Mouse (Mus musculus) heart, embryonic 11.5 days (tissue): ENCODE measurements around the gene Bcl2l1. TPM values are rescaled to one million over a fixed set of nuclear protein-coding genes. Genes with fewer than 3 reads are reported as not detected.

ENCODE experiments used
- ATAC-seq: fragments of 200-750 bp; cut with Nextera tagmentation; replicated peaks from 2 replicates; pipeline ENCODE4 v1.8.0; 2017; ENCODE audit warnings: moderate library complexity; ENCODE audit not compliant: insufficient number of reproducible peaks, low FRiP score, low TSS enrichment
- H3K27ac ChIP-seq: fragments of 300-500 bp; sonication (generic); 2 replicates; pipeline ENCODE4 v1.5.1; 2014; ENCODE audit warnings: mild to moderate bottlenecking, low read depth, low read length
- H3K27me3 ChIP-seq: fragments of 300-500 bp; sonication (generic); 2 replicates; pipeline ENCODE4 v1.6.1; 2014; ENCODE audit warnings: mild to moderate bottlenecking, low read length, mixed read lengths; ENCODE audit not compliant: control insufficient read depth, insufficient read depth
- H3K36me3 ChIP-seq: fragments of 300-500 bp; sonication (generic); 2 replicates; pipeline ENCODE4 v1.6.1; 2014; ENCODE audit warnings: mild to moderate bottlenecking, low read length, moderate library complexity, mixed read lengths; ENCODE audit not compliant: control insufficient read depth, insufficient read depth
- H3K4me1 ChIP-seq: fragments of 300-500 bp; sonication (generic); 2 replicates; pipeline ENCODE4 v1.6.1; 2014; ENCODE audit warnings: low read length; ENCODE audit not compliant: control insufficient read depth, insufficient read depth
- H3K4me2 ChIP-seq: fragments of 300-500 bp; sonication (generic); 2 replicates; pipeline ENCODE4 v1.6.1; 2014; ENCODE audit warnings: mild to moderate bottlenecking, moderate library complexity
- H3K4me3 ChIP-seq: fragments of 300-500 bp; sonication (generic); 2 replicates; pipeline ENCODE4 v1.5.1; 2014; ENCODE audit warnings: low read depth, low read length
- H3K9ac ChIP-seq: fragments of 300-500 bp; sonication (generic); 2 replicates; pipeline ENCODE4 v1.6.1; 2014; ENCODE audit warnings: mild to moderate bottlenecking, low read depth, low read length, moderate library complexity
- H3K9me3 ChIP-seq: fragments of 300-500 bp; sonication (generic); replicated peaks from 2 replicates; pipeline ENCODE4 v1.6.1; 2016; ENCODE audit warnings: low read length; ENCODE audit not compliant: control insufficient read depth
- WGBS: fragments of 180-500 bp; shearing (Covaris S2); extraction: QIAGEN DNeasy Blood & Tissue Kit; methylation state at CpG from one replicate; pipeline ENCODE4 v1.1.7; 2014; ENCODE audit not compliant: insufficient replicate concordance; 5-methylcytosine and 5-hydroxymethylcytosine counted together
- polyA plus RNA-seq: library from polyadenylated mRNA; unstranded; fragments of >200 nt; fragmentation: Nextera tagmentation; extraction: Ambion mirVana; gene quantifications from 2 replicates; pipeline ENCODE4 v1.2.1, GENCODE M21; 2014

Bcl2l1 gene
- polyA plus RNA-seq, 1 experiment from 2014 or later = 69.8 TPM

DNA sequence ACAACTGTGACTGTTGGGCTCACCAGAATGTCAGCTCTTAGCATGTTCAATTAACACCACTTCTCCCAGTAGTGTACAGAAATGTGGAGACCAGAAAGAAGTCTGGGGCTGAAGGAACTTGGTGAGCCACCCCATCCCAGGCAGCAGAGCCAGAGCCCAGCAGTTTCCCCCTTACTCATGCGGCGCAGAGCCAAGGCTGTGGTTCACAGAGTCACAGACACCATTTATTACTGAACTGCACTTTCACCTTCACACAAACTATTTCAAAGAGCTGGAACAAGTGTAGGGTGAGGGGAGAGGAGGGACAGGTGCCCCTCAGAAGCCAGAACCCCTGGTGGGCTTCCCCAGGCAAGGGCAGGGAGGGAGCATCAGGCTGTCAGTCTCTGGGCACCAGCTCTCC, 51.1 kb downstream of the Bcl2l1 start:
- peaks cover 23% of the 10 kb centered on the region for H3K4me1 ChIP-seq
- 100% methylated on average over 2 of the region's 2 CpGs for WGBS

DNA sequence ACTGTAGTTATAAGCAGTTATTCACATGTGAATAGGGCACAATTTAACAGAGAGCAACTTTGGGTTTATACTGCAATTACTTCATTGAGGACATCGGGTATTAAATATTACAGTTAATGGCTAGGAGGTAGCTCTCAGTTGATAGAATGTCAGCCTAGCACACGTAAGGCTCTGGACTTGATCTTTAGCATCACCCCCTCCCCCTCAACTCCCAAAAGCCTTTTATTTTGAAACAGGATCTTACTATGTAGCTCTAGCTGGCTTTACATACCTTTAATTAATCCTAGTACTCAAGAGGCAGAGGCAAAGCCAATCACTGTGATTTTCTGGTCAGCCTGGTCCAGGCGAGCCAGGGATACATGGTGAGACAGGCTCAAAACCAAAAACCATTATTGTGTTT, 54.4 kb downstream of the Bcl2l1 start:
- no peaks in the 10 kb centered on the region for H3K27me3 ChIP-seq
- H3K9me3 ChIP-seq = no peaks in the 10 kb centered on the region
- no peak overlapping the region for H3K9ac ChIP-seq
- peaks cover 6% of the 10 kb centered on the region; the same call in 1 of the 2 replicates for H3K36me3 ChIP-seq
- 92% methylated on average over 3 of the region's 3 CpGs for WGBS
- ATAC-seq = no peak
- no peak overlapping the region for H3K4me2 ChIP-seq
- no peak overlapping the region for H3K4me3 ChIP-seq
- H3K4me1 ChIP-seq = peaks cover 6% of the 10 kb centered on the region
- no peak overlapping the region for H3K27ac ChIP-seq

More for the DNA sequence above, 51.1 kb downstream of the Bcl2l1 start:
- H3K9me3 ChIP-seq = no peaks in the 10 kb centered on the region
- H3K27me3 ChIP-seq = no peaks in the 10 kb centered on the region
- H3K27ac ChIP-seq = no peak overlapping the region
- H3K36me3 ChIP-seq = peaks cover 6% of the 10 kb centered on the region; the same call in 1 of the 2 replicates
- no peak for ATAC-seq
- no peak overlapping the region for H3K4me3 ChIP-seq
- H3K4me2 ChIP-seq = no peak overlapping the region
- H3K9ac ChIP-seq = no peak overlapping the region

DNA sequence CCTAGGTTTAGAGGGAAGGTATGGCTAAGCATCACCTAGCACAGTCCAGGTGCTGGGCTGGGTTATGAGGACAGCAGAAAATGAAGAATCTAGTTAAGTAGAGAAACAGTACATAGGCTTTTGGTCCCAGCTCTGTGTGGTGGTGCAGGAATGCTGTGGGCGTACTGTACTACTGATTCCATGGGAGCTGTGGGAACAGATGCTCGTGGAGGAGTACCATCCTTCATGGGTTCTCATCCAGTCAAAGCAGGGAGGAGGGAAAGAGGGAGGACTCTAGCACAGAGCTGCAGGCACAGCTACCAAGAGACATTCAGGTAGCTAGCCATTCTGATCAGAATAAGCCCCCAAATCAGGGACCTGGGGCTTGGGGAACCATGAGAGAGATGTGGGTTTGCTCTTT, 55.1 kb downstream of the Bcl2l1 start:
- Histone ChIP-seq H3K4me3 (no peak overlapping the region), H3K4me1 (peaks cover 4% of the 10 kb centered on the region; the same call in 1 of the 2 replicates), H3K36me3 (peaks cover 4% of the 10 kb centered on the region; the same call in 1 of the 2 replicates), H3K27ac (no peak overlapping the region), H3K4me2 (no peak overlapping the region), H3K9me3 (no peaks in the 10 kb centered on the region), H3K9ac (no peak overlapping the region), H3K27me3 (no peaks in the 10 kb centered on the region)
- 87% methylated on average over 2 of the region's 2 CpGs for WGBS
- ATAC-seq = no peak

DNA sequence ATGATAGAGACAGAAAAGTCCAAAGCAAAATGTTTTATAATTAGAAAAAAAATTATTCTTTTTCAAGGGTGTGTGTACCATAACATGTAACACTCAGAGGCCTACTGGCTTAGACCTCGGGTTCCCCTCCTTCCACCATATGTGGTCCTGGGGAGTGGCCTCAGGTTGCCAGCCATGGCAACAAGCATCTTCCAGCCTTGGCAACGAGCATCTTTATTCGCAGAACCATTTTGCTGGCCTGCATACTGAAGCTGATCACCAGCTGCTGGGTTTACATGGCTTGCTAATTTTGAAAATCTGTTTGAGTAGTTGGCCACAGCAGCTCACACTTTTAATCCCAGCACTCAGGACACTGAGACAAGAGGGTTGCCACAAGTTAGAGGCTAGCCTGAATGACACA, 55.5 kb downstream of the Bcl2l1 start:
- whole genome bisulfite sequencing = 84% methylated on average over 3 of the region's 3 CpGs
- H3K9ac ChIP-seq = no peak overlapping the region
- H3K27me3 ChIP-seq = no peaks in the 10 kb centered on the region
- peaks cover 2% of the 10 kb centered on the region; the same call in 1 of the 2 replicates for H3K36me3 ChIP-seq
- H3K4me1 ChIP-seq = no peaks in the 10 kb centered on the region; the same call in 1 of the 2 replicates
- no peak for ATAC-seq
- H3K4me3 ChIP-seq = no peak overlapping the region
- H3K27ac ChIP-seq = no peak overlapping the region
- H3K9me3 ChIP-seq = no peaks in the 10 kb centered on the region
- H3K4me2 ChIP-seq = no peak overlapping the region

DNA sequence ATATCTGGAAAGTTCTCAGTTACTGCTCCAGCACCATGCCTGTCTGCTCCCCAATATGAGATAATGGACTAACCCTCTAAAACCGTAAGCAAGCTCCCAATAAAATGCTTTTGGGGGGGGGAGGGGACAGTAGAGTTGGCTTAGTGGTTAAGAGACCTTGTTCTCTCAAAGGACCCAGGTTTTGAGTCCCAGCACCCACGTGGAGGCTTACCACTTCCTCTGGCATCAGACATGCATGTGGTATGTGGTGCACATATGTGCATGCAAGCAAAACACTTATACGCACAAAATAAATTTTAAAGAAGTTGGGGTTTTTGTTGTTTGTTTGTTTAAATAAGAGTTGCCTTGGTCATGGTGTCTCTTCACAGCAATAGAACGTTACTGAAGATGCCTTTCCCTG, 56.2 kb downstream of the Bcl2l1 start:
- Histone ChIP-seq H3K27ac (no peak overlapping the region), H3K4me1 (no peaks in the 10 kb centered on the region), H3K36me3 (peaks cover 2% of the 10 kb centered on the region; the same call in 1 of the 2 replicates), H3K9ac (no peak overlapping the region), H3K9me3 (no peaks in the 10 kb centered on the region), H3K27me3 (no peaks in the 10 kb centered on the region), H3K4me2 (no peak overlapping the region), H3K4me3 (no peak overlapping the region)
- ATAC-seq = no peak
- 79% methylated on average over 4 of the region's 4 CpGs for WGBS

DNA sequence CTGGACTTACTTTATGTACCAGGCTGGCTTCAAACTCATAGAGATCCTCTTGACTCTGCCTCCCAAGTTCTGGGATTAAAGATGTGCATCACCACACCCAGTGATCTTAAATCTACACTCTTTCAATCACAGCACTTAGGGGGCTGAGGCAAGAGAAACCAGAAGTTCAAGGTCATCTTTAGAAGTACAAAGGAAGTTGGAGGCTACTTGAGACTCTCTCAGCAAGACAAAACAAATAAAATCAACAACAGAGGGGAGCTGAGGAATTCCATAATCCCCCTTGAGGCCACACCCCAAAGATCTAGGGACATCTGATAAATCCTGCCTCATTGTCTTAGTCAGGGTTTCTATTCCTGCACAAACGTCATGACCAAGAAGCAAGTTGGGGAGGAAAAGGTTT, 59.3 kb downstream of the Bcl2l1 start:
- no peak for ATAC-seq
- H3K27me3 ChIP-seq = no peaks in the 10 kb centered on the region
- no peaks in the 10 kb centered on the region; the same call in 1 of the 2 replicates for H3K4me1 ChIP-seq
- no peak overlapping the region for H3K4me3 ChIP-seq
- H3K4me2 ChIP-seq = no peak overlapping the region
- H3K36me3 ChIP-seq = no peaks in the 10 kb centered on the region
- H3K9me3 ChIP-seq = no peaks in the 10 kb centered on the region
- H3K9ac ChIP-seq = no peak overlapping the region
- H3K27ac ChIP-seq = no peak overlapping the region
- 15% methylated on average over 1 of the region's 1 CpGs for WGBS

DNA sequence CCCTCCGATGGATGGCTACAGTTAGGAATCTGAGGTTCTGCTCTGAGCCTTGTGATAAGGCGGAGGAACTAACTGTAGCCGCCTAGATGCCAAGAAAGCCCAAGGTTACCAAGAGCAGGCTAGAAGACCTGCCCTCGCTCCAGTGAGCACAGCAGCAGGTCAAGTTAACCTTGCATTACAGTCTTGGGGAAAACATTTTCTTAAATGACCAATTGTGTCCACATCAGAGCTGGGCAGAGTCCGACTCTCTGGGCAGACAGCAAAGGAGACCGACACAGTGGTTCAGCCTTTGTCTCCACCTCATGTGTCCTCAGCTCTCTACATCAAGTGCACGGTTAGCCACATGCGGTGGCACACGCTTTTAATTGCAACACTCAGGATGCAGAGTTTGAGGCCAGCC, 60.0 kb downstream of the Bcl2l1 start:
- H3K4me3 ChIP-seq = no peak overlapping the region
- H3K36me3 ChIP-seq = no peaks in the 10 kb centered on the region
- H3K4me2 ChIP-seq = no peak overlapping the region
- no peaks in the 10 kb centered on the region; the same call in 1 of the 2 replicates for H3K4me1 ChIP-seq
- H3K27me3 ChIP-seq = no peaks in the 10 kb centered on the region
- 76% methylated on average over 9 of the region's 9 CpGs for WGBS
- H3K9me3 ChIP-seq = no peaks in the 10 kb centered on the region
- no peak overlapping the region for H3K27ac ChIP-seq
- H3K9ac ChIP-seq = no peak overlapping the region
- no peak for ATAC-seq

DNA sequence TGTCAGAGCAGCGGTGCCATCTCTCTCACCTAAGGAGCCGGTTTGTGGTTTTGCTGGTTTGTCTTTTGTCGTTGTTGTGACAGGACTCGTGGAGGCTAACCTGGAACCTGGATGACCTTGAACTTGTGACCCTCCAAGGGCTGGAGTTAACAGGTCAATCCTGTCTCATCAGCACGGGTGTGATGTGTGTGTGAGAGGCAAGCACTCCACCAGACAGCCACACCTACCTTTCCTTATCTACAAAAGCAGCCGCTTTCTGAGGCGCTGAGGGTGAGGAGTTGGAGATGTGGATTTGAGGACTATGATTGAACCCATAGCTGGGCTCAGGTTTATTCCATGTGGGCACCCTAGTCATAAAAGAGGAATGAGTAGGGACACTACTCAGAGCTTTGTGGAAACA, 61.9 kb downstream of the Bcl2l1 start:
- no peak for ATAC-seq
- WGBS = 60% methylated on average over 7 of the region's 7 CpGs

DNA sequence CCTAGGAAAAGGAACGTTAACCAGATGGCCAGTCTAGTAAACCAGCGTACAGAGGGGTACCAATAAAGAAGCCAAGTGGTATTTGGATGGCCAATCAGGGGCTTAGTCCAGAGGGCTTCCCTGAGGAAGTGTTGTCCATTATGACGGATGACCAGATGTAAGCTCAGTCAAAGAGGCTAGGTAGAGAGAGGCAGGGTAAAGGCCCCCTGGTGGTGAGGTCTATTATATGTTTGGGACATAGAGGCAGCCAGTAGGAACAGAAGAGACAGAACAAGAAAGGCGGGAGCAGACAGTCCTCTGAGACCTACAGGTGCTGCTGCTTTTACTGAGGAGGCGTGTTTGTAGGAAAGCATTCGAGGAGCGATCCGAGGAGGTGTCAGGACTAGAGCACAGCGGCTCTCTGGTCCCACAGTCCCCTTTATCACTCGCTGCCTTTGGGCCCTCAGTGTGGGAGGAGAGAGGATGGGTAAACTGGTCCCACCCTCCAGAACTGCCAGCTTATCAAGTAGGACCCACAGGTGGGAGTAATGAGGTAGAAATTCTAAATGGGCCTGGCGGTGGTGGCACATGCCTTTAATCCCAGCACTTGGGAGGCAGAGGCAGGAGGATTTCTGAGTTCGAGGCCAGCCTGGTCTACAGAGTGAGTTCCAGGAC, 63.8 kb downstream of the Bcl2l1 start:
- H3K9me3 ChIP-seq = no peaks in the 10 kb centered on the region
- H3K36me3 ChIP-seq = no peaks in the 10 kb centered on the region
- no peaks in the 10 kb centered on the region for H3K27me3 ChIP-seq
- H3K9ac ChIP-seq = no peak overlapping the region
- H3K4me1 ChIP-seq = peaks cover 21% of the 10 kb centered on the region
- H3K27ac ChIP-seq = no peak overlapping the region
- no peak overlapping the region for H3K4me2 ChIP-seq
- WGBS = 61% methylated on average over 12 of the region's 12 CpGs
- no peak overlapping the region for H3K4me3 ChIP-seq
- ATAC-seq = no peak

More for the DNA sequence above, 61.9 kb downstream of the Bcl2l1 start:
- peaks cover 9% of the 10 kb centered on the region; the same call in 1 of the 2 replicates for H3K4me1 ChIP-seq
- no peak overlapping the region for H3K27ac ChIP-seq
- H3K27me3 ChIP-seq = no peaks in the 10 kb centered on the region
- no peak overlapping the region for H3K9ac ChIP-seq
- H3K4me3 ChIP-seq = no peak overlapping the region
- no peaks in the 10 kb centered on the region for H3K9me3 ChIP-seq
- H3K4me2 ChIP-seq = no peak overlapping the region
- no peaks in the 10 kb centered on the region for H3K36me3 ChIP-seq
